Mouse (Mus musculus) CH12.LX (cell line): ENCODE measurements at regions not wholly inside any gene's neighbourhood (a gene's known extent, or its start where the extent isn't known, plus 50 kb on each side); places are given as distances from the start of the nearest gene placed in this dataset.

Source experiments
- DNase-seq: peaks from one replicate; pipeline ENCODE4 v3.0.0-alpha.2; 2013; ENCODE audit errors: extremely low read depth
- H3K27ac ChIP-seq: 2 replicates; pipeline ENCODE4 v1.5.1; 2012; ENCODE audit warnings: low read depth, mild to moderate bottlenecking, control low read depth, moderate library complexity; ENCODE audit not compliant: insufficient read depth
- H3K27me3 ChIP-seq: replicated peaks from 2 replicates; pipeline ENCODE3; 2012; ENCODE audit warnings: inconsistent platforms
- H3K36me3 ChIP-seq, 2 experiments: replicated peaks in 1 of 2; 2 replicates each; pipeline versions ENCODE3 to v1.6.1; 2012; ENCODE audit warnings: inconsistent platforms in 1 of 2, low read length in 1 of 2, mild to moderate bottlenecking in 1 of 2, mixed read lengths in 1 of 2, moderate library complexity in 1 of 2; ENCODE audit not compliant: control insufficient read depth in 1 of 2, insufficient read depth in 1 of 2
- H3K4me1 ChIP-seq, 2 experiments: 2 replicates each; pipeline ENCODE4 v1.6.1; 2012; ENCODE audit warnings: inconsistent platforms in 1 of 2, moderate library complexity in 1 of 2; ENCODE audit not compliant: insufficient read depth in 2 of 2, control insufficient read depth in 1 of 2
- H3K4me2 ChIP-seq: 2 replicates; pipeline ENCODE4 v1.6.1; 2012; ENCODE audit warnings: low read depth, mild to moderate bottlenecking, control low read depth; ENCODE audit not compliant: poor library complexity, insufficient read depth, severe bottlenecking
- H3K4me3 ChIP-seq, 3 experiments: fragments of 150-350 bp in 1 of 3; sonication (generic) in 1 of 3; replicated peaks in 1 of 3; 2 replicates each; pipeline versions ENCODE3 to v1.5.1; 2011 to 2012; ENCODE audit warnings: low read depth in 2 of 3, low read length in 2 of 3, mild to moderate bottlenecking in 2 of 3, moderate library complexity in 2 of 3, control low read depth in 1 of 3, improper control_type of control experiment in 1 of 3, inconsistent platforms in 1 of 3, mixed read lengths in 1 of 3; ENCODE audit not compliant: poor library complexity in 1 of 3
- H3K79me2 ChIP-seq: replicated peaks from 2 replicates; pipeline ENCODE4 v1.6.1; 2012; ENCODE audit warnings: mild to moderate bottlenecking, moderate library complexity; ENCODE audit not compliant: control insufficient read depth, poor library complexity, insufficient read depth, severe bottlenecking; ENCODE audit errors: extremely low read depth
- H3K9ac ChIP-seq: 2 replicates; pipeline ENCODE4 v1.6.1; 2012; ENCODE audit warnings: low read depth, mild to moderate bottlenecking, control low read depth, moderate library complexity; ENCODE audit not compliant: insufficient read depth
- H3K9me3 ChIP-seq: replicated peaks from 2 replicates; pipeline ENCODE3; 2012; ENCODE audit warnings: low read length, inconsistent platforms, mixed read lengths
- E2F4 ChIP-seq: IDR thresholded peaks from 2 replicates; pipeline ENCODE4 v1.6.1; 2011; ENCODE audit warnings: low read depth, low read length, improper control_type of control experiment; ENCODE audit not compliant: insufficient replicate concordance
- ELF1 ChIP-seq: IDR thresholded peaks from 2 replicates; pipeline ENCODE4 v1.6.1; 2014; ENCODE audit warnings: low read depth, mild to moderate bottlenecking, inconsistent platforms, low read length, improper control_type of control experiment
- EP300 ChIP-seq: IDR thresholded peaks from 2 replicates; pipeline ENCODE4 v1.6.1; 2011; ENCODE audit warnings: low read length, improper control_type of control experiment
- ETS1 ChIP-seq: conservative IDR thresholded peaks from 2 replicates; pipeline ENCODE4 v1.6.1; 2012; ENCODE audit warnings: low read depth, mild to moderate bottlenecking, inconsistent platforms, low read length, improper control_type of control experiment, moderate library complexity
- GABPA ChIP-seq: IDR thresholded peaks from 2 replicates; pipeline ENCODE4 v1.6.1; 2012; ENCODE audit warnings: low read depth, low read length, improper control_type of control experiment, inconsistent platforms; ENCODE audit not compliant: insufficient replicate concordance
- JUN ChIP-seq: IDR thresholded peaks from 2 replicates; pipeline ENCODE4 v1.6.1; 2011; ENCODE audit warnings: low read depth, mild to moderate bottlenecking, low read length, improper control_type of control experiment, moderate library complexity; ENCODE audit not compliant: insufficient read depth
- MAFK ChIP-seq: IDR thresholded peaks from 2 replicates; pipeline ENCODE4 v1.6.1; 2011; ENCODE audit warnings: low read length, improper control_type of control experiment; ENCODE audit not compliant: insufficient replicate concordance
- MAZ ChIP-seq: IDR thresholded peaks from 2 replicates; pipeline ENCODE4 v1.6.1; 2012; ENCODE audit warnings: low read depth, mild to moderate bottlenecking, inconsistent platforms, low read length, improper control_type of control experiment, moderate library complexity
- MXI1 ChIP-seq: IDR thresholded peaks from 2 replicates; pipeline ENCODE4 v1.6.1; 2011; ENCODE audit warnings: mild to moderate bottlenecking, low read depth, low read length, improper control_type of control experiment
- POLR2AphosphoS2 ChIP-seq: IDR thresholded peaks from 2 replicates; pipeline ENCODE4 v1.6.1; 2011; ENCODE audit warnings: low read depth, low read length, improper control_type of control experiment
- RAD21 ChIP-seq: IDR thresholded peaks from 2 replicates; pipeline ENCODE4 v1.6.1; 2011; ENCODE audit warnings: low read depth, mild to moderate bottlenecking, low read length, improper control_type of control experiment, moderate library complexity
- SIN3A ChIP-seq: IDR thresholded peaks from 2 replicates; pipeline ENCODE4 v1.6.1; 2012; ENCODE audit warnings: low read length, improper control_type of control experiment, inconsistent platforms
- SMC3 ChIP-seq: IDR thresholded peaks from 2 replicates; pipeline ENCODE4 v1.6.1; 2011; ENCODE audit warnings: low read depth, low read length, improper control_type of control experiment
- TCF12 ChIP-seq: IDR thresholded peaks from 2 replicates; pipeline ENCODE4 v1.6.1; 2014; ENCODE audit warnings: low read depth, mild to moderate bottlenecking, inconsistent platforms, low read length, improper control_type of control experiment
- UBTF ChIP-seq: IDR thresholded peaks from 2 replicates; pipeline ENCODE4 v1.6.1; 2012; ENCODE audit warnings: low read depth, mild to moderate bottlenecking, inconsistent platforms, low read length, improper control_type of control experiment, moderate library complexity
- USF1 ChIP-seq: IDR thresholded peaks from 2 replicates; pipeline ENCODE4 v1.6.1; 2014; ENCODE audit warnings: low read depth, mild to moderate bottlenecking, inconsistent platforms, low read length, improper control_type of control experiment
- ZC3H11A ChIP-seq: IDR thresholded peaks from 2 replicates; pipeline ENCODE4 v1.6.1; 2012; ENCODE audit warnings: low read depth, mild to moderate bottlenecking, inconsistent platforms, low read length, improper control_type of control experiment
- ZKSCAN1 ChIP-seq: IDR thresholded peaks from 2 replicates; pipeline ENCODE4 v1.6.1; 2012; ENCODE audit warnings: low read depth, inconsistent platforms, low read length, improper control_type of control experiment, borderline replicate concordance
- ZMIZ1 ChIP-seq: IDR thresholded peaks from 2 replicates; pipeline ENCODE4 v1.6.1; 2012; ENCODE audit warnings: low read depth, mild to moderate bottlenecking, inconsistent platforms, low read length, improper control_type of control experiment
- ZNF384 ChIP-seq: IDR thresholded peaks from 2 replicates; pipeline ENCODE4 v1.6.1; 2012; ENCODE audit warnings: low read depth, low read length, improper control_type of control experiment, inconsistent platforms
- dilution Hi-C: fragments of 300-500 bp; cut with MboI; formaldehyde crosslinking; loops from 2 replicates; pipeline ENCODE4 v1.14.3; 2020; ENCODE audit warnings: low sequenced_read_pairs; ENCODE audit not compliant: extremely low pct_unique_long_range_greater_than_20kb, extremely low pct_ligation_motif_present
- in situ Hi-C: fragments of 300-500 bp; cut with MboI; formaldehyde crosslinking; loops from 3 replicates; pipeline ENCODE4 v1.14.3; 2019; ENCODE audit warnings: low sequenced_read_pairs, low pct_ligation_motif_present, low pct_unique_long_range_greater_than_20kb, mixed read lengths

DNA sequence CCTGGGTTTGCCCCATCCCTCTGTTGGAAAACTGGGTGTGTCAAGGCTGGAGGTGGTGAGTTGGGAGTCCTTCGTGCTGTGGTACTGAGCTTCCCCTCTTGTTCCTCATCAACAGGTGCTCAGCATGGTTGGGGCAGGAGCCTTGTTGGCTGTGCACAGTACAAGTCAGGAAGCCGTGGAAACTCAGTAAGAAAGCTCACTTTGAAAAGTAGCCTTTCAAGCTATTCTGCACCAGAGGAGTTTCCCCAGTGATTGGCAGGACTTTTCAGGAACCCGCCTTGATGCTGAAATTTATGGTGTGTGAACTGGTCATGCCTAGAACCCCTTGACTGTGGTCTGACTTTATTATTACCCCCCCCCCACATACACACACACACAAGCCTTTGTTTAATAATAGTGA is 213.9 kb upstream of the Stt3b start:
- Histone ChIP-seq H3K4me2 (no peak overlapping the region), H3K4me1 (peaks cover 0 to 8% of the 10 kb centered on the region in 2 experiments; a peak in 1 of 4 replicates), H3K27me3 (no peaks in the 10 kb centered on the region), H3K9me3 (no peaks in the 10 kb centered on the region), H3K4me3 (no peak overlapping the region), H3K9ac (no peak overlapping the region), H3K79me2 (no peaks in the 10 kb centered on the region), H3K36me3 (no peaks in the 10 kb centered on the region), H3K27ac (no peak overlapping the region)
- no peak for TF ChIP-seq MAZ
- TF ChIP-seq E2F4, result no peak
- in situ Hi-C loops, result no loop called here
- dilution Hi-C loops, result no loop called here
- DNase-seq, result no peak

DNA sequence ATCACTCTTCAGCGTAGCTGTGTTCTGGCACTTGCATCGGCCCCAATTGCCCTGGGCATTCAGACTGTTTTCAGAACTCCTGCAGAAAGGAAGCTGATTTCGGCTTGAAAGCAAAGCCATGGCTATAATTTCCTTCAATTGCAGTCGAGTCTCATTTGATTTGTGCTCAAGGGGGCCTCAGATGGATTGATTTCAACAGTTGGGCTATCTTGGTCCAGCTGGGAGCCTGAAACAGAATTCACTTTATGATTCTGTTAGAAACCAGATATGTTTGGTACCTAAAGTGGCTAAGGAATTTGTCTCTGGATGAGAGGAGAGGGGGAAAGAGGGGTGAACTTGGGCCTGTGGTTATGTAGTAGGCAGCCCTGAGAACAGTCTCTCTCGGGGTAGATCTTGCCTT is 214.4 kb upstream of the Stt3b start:
- Histone ChIP-seq H3K36me3 (no peaks in the 10 kb centered on the region), H3K4me2 (no peak overlapping the region), H3K79me2 (no peaks in the 10 kb centered on the region), H3K9ac (no peak overlapping the region), H3K27ac (no peak overlapping the region), H3K4me3 (no peak overlapping the region), H3K9me3 (no peaks in the 10 kb centered on the region), H3K4me1 (peaks cover 0 to 8% of the 10 kb centered on the region in 2 experiments; a peak in 1 of 4 replicates), H3K27me3 (no peaks in the 10 kb centered on the region)
- in situ Hi-C loops (no loop called here), dilution Hi-C loops (no loop called here)
- TF ChIP-seq USF1 (no peak), ZNF384 (no peak), EP300 (no peak), SIN3A (no peak), ETS1 (no peak), ZC3H11A (no peak), ZKSCAN1 (no peak), JUN (no peak), MAFK (no peak), SMC3 (no peak), ELF1 (no peak), UBTF (no peak), GABPA (no peak)
- DNase-seq, result no peak

DNA sequence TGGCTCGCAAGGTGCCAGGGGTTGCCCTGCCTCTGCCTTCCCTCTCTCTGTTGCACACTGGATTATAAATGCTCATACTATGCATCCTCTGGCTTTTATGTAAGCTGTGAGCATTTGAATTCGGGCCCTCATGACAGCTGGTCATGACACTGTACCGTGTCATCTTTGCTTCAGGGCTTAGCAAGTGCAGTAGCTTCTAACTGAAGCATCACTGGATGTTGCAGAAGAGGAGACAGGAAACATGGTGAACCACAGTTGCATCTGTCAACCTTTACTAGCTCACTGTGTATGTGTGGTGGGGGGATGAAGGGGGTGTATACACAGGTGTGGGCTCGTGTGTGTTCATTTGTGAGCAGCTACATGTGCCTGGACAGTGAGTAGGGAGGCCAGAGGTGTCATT is 216.1 kb upstream of the Stt3b start:
- H3K79me2 ChIP-seq, result no peaks in the 10 kb centered on the region
- in situ Hi-C loops, result no loop called here
- H3K9me3 ChIP-seq, result no peaks in the 10 kb centered on the region
- H3K36me3 ChIP-seq, result no peaks in the 10 kb centered on the region
- TF ChIP-seq ZKSCAN1, result no peak
- no peak for TF ChIP-seq E2F4
- no peak for TF ChIP-seq ZMIZ1
- TF ChIP-seq GABPA, result no peak
- TF ChIP-seq EP300, result no peak
- TF ChIP-seq RAD21, result no peak
- no peak for TF ChIP-seq USF1
- no peak for TF ChIP-seq MXI1
- TF ChIP-seq POLR2AphosphoS2, result no peak
- TF ChIP-seq ZC3H11A, result no peak
- no peak for TF ChIP-seq JUN
- TF ChIP-seq TCF12, result no peak
- dilution Hi-C loops, result no loop called here
- H3K4me3 ChIP-seq, result no peak overlapping the region
- no peak for DNase-seq
- H3K27me3 ChIP-seq, result no peaks in the 10 kb centered on the region
- no peak overlapping the region for H3K4me2 ChIP-seq
- peaks cover 0 to 15% of the 10 kb centered on the region in 2 experiments; a peak in 1 of 4 replicates for H3K4me1 ChIP-seq
- H3K27ac ChIP-seq, result no peak overlapping the region
- H3K9ac ChIP-seq, result no peak overlapping the region
